Mouse (Mus musculus): ENCODE results near the gene Hnrnpa1.
A peak's percentile ranks its signal among the peaks of the same experiment; 100 is the strongest.
"Not testable (repeated sequence)": the region's sequence is repeated elsewhere in the genome, so short reads cannot be mapped to it uniquely, and the experiment has no call there.

The Hnrnpa1 gene

DNA sequence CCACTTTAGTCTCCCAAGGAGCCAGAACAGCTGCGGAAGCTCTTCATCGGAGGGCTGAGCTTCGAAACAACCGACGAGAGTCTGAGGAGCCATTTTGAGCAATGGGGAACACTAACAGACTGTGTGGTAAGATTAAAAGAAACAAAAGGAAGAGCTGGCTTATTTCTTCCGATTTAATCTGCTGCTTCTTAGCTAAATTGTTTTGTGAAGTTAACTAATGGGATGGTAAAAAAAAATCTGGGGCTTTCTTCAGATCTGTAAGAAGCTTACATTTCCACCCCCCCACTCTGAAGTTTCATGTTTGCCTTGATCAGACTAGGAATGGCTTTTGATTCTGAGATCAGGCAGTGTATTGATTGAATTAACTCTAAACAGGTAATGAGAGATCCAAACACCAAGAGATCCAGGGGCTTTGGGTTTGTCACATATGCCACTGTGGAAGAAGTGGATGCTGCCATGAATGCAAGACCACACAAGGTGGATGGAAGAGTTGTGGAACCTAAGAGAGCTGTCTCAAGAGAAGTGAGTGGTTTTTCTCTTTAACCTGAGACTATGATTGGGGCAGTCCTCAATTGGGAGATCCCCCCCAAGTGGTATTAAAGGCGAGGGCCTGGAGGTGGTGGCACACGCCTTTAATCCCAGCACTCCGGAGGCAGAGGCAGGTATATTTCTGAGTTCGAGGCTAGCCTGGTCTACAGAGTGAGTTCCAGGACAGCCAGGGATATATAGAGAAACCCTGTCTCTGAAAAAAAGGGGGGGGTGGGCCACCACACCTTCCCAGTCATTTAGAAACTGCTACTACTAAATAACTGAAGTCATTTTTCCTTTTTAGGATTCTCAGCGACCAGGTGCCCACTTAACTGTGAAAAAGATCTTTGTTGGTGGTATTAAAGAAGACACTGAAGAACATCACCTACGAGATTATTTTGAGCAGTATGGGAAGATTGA lies 1.1 kb downstream of the Hnrnpa1 start:
- DNase-seq = not testable (repeated sequence)

DNA sequence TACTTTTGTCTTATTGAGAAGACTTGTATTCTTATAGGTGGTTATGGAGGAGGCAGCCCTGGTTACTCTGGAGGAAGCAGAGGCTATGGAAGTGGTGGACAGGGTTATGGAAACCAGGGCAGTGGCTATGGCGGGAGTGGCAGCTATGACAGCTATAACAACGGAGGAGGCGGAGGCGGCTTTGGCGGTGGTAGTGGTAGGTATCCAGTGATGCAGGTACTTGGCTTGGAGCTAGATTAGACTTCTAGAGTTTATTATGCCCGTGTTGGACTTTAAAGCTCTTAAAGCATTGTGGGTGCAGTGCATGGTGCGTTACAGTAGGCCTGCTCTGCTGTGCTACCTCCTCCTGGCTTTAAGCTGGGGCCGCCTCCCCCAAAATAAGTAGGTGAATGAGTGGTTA lies 2.7 kb downstream of the Hnrnpa1 start:
- no peak for DNase-seq

DNA sequence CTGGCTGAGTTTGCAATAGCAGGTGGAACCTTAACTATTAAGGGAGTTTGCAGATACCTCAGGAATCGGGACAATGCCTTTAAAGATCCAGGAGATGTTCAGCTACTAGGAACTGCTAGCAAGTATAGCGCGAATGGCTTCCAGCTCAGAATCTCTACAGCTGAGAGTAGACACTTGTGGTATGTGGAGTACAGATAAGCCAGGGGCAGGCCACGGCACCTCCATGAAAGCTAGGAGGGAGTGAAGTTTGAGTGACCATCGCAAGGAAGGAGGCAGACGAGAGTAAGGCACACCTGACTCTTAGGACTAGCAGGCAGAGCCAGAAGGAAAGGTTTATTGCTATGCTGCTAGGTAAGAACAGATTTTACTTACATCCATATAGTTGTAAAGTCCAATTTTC lies 5.4 kb downstream of the Hnrnpa1 start:
- no peak for DNase-seq

DNA sequence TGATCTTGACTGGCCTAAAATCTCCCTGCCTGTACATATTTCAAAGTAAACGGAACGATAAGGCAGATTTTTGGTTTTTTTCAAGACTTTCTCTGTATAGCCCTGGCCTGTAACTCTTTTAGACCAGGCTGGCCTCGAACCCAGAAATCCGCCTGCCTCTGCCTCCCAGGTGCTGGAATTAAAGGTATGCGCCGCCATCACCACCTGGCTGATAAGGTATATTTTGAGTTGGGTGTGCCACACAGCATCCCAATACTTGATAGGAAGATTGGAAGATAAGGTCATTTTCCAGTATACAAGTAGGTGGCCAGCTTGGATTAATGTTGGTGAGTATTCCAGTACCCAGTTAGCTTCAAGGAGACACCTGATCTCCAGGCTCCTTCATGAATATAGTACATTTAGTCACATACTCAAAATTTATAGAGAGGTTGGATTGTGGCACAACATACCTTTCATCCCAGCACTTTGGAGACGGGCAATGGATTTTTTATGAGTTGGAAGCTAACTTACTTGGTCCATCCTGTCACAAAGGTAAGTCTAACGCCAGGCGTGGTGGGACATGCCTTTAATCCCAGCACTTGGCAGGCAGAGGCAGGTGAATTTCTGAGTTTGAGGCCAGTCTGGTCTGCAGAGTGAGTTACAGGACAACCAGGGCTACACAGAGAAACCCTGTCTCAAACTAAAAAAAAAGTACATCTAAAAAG lies 7.0 kb downstream of the Hnrnpa1 start:
- no peak for DNase-seq

DNA sequence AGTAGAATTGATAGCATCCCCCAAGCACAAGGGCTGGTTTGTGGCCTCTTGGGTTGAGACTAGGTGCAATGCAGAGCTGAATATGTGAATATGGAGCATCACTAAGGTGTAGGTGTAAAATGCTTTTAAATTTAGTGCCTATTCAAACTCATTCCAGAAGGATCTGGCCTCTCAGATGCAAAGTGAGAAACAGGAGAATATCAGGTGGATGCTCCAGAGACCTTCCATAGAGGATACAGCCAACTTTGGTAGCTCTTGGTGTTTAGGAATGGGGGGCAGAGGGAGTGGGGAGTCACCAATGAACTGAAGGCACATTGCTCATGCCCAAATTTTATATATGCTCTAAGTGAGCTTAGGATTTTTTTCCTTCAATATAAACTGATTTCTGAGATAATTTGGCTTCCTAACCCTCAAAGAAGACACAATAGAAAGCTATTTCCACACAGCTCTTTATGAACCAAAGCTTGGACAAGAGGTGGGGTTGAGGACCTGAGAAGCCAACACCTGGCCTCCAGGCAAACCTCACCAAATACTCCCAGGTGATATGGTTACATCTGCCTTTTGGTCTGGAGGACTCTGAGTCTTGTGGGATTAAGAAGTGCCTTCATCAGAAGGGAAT lies 7.7 kb downstream of the Hnrnpa1 start:
- DNase-seq = no peak

DNA sequence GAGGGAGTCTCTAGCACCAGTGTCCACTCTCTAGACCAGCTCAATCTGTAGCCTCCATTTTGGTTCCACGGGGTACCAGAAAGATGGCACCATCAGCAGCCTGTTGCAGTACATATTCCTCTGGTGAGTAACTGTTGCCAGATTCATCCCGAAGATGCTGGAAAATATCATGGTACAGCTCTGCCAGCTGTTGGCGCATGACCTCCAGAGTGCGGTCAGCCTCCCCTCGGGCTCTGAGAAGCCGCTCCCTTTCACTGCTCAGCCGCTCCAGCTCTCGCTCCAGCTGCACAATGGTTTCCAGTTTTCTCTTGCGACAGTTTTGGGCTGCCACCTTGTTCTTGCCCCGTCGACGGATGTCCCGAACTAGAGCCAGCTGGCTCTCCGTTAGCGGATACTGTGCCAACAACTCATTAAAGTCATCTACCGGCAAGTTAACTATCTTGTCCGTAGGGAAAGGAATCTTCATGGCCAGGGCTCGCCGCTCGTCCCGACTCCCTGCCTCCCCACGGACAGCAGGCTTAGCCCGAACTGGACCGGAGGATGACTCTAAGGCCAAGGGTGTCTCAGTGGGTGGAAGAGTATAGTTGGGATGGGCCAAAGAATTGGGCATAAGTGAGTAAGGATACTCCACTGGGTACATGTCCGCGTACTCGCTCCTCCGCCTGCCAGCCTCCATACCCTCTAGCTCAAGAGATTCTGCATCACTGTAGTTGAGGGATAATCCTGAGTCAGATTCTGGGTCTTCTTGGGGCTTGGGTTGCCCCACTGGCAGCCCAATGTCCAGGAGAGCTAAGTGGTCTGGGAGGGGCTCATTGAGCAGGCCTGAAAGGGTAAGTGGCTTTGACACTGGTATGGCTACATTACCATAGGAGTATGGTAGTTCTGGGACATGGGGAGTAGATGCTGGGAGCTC lies 8.4 kb downstream of the Hnrnpa1 start:
- DNase-seq = no peak

DNA sequence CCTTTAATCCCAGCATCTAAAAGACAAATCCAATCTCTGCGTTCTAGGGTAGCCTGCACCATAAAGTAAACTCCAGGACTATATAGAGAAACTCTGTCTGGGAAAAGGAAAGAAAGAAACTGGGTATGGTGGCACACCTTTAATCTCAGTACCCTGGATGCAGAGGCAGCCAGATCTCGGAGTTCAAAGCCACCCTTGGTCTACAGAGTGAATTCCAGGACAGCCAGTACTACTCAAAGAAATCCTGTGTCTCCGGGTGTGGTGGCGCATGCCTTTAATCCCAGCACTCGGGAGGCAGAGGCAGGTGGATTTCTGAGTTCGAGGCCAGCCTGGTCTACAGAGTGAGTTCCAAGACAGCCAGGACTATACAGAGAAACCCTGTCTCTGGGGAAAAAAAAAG lies 9.3 kb downstream of the Hnrnpa1 start:
- DNase-seq = not testable (repeated sequence)

DNA sequence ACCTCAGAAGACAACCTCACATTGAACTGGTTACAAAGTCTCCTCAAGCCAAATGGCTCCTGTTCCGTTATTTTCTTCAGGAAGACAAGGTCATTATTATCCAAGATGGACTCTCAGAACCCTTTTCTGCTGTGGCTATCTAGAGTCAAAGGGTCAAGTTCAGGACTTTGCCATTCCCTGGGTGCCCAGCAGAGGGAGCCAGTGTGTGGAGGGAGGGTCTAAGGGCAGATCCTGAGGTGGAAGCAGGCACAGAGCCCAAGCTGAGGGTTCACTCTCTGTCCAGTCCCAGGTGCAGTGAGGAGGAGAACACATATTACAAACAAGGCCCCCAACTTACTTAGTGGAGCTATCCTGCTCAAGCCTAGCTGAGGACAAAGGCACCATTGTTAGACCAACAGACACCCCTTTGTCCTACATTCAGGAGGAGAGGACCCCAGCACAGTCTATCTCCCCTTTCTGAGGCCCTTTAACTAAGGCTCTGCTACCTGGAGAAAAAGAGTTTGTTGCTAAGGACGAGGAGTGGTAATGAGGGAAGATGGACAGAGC lies 10.0 kb downstream of the Hnrnpa1 start:
- peak; percentile 39 to 57 for DNase-seq

DNA sequence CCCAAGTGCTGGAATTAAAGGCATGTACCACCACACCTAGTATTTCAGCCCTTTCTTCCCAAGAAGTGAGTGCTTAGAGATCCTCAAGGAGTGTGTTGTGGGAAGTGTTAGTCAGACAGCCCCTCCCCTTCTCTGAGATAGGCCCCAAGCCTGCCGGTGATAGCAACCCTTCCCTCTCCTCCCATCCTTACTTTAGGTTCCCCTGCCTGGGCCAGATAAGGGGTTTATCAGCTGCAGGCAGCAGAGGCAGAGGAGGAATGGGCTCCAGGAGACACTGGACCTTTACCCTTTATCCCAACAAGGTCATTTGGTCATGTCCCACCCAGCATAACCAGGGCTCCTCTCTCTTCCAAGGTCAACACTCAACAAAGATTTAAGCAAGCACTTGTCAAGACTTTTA lies 11.4 kb downstream of the Hnrnpa1 start:
- DNase-seq = no peak

DNA sequence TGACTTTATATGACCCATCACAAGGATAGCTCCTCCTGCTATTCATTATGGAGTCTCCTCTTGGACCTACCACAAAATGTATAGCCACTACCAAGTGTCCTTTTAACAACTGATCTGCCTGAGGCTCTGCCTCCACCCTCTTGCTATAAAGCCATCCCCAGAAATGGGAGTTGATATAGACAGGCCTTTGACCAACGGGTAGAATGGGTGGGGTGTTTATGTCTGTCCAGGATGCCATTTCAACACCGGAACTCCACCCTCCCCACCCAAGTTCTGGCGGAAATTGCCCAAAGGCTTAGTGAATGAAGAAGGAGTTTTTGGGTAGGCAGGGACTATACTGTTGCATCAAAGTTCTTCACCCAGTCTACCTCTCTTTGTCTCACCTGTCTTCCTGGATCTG lies 12.4 kb downstream of the Hnrnpa1 start:
- no peak for DNase-seq

DNA sequence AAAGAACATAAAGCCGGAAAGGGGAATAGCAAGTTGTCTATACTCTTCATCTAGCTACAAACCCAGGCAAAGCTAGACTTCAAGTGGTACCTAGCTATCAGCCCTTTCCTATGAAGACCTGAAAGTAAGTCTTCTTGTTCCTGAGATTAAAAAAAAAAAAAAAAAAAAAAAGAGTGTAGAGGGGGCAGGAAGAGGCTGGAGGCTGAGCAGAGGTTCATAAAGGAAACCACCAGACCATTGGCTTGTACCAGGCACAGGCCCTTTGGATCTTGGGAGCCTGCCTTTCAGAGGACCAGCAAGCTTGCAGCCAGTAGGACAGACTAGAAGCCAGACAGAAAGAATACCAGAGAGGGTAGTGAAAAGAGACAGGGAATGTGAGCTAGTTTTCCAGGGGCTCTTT lies 13.1 kb downstream of the Hnrnpa1 start:
- no peak for DNase-seq

DNA sequence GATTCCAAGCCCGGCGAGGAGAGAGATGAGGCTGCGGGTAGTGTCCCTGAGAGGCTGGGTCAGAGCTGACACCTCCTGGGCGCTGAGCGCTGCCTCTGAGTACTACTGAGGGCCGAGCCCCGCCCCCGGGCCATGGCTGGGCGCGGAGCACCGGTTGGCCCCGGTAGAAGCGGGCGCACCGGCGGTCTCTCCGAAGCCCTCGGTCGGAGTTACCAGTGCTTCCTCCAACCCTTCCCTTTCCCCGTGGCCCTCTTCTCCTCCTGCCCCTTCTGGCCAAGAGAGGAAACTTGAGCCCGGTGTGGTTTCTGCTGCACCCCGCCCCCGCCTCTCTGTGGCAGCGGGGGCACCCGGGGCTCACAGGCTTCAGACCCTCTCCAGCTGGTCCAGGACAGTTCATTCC lies 14.9 kb downstream of the Hnrnpa1 start:
- peak in 1 of 2 experiments; percentile 9 for DNase-seq

DNA sequence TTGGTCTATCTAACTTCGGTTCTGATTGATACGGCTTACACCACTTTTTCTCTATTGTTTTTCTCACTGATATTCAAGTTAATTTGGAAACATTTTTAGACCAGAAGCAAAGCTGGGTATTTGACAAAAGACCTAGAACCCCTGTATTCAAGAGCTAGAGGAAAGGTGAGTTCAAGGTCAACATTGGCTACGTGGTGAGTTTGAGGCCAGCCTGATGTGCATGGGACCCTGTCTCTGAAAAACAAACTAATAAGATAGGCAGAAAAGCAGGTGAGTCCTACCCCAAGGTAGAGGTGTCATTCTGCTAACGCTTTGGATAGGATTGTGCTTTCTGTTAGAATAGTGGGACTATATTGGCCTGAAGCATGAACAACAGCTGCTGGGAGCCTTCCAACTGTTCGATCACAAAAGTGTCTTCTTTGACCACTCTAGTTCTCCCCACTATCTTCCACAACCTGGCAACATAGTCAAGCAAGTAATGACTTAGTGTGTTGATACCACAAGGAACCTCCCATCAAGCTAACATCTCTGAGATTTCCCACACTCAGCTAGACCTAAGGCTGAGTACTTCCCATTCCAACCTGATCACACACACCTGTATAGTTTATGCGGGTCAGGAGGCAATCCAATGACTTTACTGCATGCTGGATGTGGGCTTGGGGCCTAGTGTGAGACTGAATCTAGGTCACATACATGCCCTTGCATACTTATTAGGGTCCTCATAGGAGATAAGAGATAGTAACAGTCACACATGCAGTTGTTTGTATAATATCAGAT lies 16.2 kb downstream of the Hnrnpa1 start:
- DNase-seq = no peak

DNA sequence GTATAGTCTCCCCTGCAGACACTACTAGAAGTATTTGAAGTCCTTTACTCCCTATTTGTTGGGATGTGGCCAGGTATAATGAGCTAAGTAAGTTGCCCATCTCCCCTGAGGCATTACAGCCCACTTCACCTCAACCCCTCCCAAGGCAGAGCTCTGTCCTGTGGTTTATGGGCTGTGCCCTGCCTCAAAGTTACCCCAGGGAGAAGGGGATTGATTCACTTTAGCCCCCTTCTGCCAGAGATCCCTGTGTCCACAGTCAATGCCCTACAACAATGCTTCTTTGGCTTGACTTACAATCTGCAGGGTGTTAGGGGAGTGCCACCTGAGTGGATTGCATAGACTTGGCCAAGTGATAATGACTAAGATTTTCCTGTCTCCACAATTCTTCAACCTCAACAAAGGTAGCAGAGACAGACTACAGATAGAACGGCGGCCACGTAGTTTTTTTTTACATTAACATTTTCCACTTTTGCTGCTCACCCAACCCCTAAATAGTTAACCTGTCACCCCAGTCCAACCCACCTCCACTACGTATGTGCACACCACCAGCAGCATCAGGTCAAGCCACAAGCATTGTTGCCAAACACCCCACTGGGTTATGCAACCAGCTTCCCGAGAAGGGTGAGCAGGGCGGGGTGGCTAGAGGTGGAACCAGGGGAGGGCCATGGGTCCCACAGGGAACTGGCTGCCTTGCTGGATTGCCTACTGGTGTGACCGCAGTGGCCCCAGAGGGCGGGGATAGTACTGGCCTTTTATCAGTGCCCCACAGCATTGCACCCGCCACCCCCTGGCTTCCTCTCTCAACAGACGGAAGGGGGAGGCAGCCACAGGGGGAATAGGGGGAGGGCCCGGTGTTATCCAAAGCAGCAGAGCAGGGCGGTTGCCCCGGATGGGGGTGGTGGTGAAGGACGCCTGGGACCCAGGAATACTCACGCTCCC lies 17.8 kb downstream of the Hnrnpa1 start, which contains the start of gene Nfe2:
Nfe2 (minus strand) TSS at position 614 of the 939 bp plus-strand sequence.
- peak in 1 of 2 experiments; percentile 23 for DNase-seq

DNA sequence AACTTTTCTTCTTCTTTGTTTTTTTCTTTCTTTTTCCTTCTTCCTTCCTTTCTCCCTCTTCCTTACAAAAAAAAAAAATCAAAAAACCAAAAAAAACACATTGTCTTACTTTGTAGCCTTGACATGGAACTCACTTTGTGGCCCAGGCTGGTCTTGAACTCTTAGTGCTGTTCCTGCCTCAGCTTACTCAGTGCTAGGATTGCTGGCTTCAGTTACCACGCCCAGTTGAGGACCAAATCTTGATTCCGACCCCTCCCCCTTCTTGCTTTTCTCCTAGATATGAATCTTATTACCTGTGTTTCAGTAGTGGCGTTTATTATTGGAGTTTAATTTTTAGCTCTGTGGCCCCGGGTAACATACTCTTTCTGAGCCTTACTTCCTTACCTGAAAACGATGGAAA lies 18.9 kb downstream of the Hnrnpa1 start:
- DNase-seq = no peak

DNA sequence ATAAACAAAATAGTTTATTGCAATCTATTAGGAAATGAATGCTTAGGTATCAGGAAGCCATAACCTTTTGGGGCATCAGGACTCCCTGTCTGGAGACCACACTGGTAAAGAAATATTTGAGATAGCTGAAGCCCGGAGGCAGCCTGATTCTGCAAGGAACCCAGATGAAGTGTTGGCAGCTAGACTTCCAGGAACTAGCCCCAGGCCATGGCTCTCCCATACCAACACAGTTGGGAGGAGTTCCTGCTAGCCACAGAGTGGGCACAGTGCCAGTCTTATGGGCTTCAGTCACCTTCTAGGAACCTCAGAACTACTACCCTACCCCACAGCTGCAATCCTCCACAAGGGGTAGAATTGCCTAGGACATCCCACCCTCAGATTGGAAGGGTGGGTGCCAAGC lies 19.8 kb downstream of the Hnrnpa1 start:
- DNase-seq = no peak

DNA sequence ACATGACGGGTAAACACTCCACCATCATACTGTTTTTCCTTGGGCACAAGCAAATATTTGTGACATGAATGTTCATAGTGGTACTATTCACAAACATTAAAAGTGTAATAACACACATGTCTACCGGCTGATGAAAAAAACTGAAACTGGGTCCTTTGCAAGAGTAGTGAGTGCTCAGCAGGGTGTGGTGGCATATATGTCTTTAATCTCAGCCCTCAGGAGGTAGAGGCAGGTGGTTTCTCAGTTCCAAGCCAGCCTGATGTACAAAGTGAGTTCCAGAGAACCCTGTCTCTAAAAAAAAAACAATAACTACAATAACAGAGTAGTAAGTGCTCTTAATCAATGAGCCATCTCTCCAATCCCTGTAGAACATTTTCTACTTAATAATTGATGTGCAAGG lies 24.6 kb downstream of the Hnrnpa1 start:
- no peak for DNase-seq

DNA sequence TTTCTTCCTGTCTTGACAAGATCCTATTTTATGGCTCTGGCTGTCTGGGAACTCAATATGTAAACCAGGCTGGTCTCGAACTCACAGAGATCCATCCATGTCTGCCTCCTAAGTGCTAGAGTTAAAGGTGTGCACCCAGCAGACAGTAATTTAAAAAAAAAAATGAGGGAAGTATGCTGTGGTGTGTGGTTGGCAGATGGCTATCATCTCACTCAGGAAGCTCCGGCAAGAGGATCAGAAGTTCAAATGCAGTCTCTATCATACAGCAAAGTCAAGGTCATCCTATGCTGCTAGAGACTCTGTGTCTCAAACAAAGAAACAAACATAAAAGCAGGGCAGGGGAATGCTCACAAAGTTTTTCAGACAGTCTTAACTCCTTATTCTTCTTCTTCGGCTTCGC lies 28.7 kb downstream of the Hnrnpa1 start:
- DNase-seq = no peak

DNA sequence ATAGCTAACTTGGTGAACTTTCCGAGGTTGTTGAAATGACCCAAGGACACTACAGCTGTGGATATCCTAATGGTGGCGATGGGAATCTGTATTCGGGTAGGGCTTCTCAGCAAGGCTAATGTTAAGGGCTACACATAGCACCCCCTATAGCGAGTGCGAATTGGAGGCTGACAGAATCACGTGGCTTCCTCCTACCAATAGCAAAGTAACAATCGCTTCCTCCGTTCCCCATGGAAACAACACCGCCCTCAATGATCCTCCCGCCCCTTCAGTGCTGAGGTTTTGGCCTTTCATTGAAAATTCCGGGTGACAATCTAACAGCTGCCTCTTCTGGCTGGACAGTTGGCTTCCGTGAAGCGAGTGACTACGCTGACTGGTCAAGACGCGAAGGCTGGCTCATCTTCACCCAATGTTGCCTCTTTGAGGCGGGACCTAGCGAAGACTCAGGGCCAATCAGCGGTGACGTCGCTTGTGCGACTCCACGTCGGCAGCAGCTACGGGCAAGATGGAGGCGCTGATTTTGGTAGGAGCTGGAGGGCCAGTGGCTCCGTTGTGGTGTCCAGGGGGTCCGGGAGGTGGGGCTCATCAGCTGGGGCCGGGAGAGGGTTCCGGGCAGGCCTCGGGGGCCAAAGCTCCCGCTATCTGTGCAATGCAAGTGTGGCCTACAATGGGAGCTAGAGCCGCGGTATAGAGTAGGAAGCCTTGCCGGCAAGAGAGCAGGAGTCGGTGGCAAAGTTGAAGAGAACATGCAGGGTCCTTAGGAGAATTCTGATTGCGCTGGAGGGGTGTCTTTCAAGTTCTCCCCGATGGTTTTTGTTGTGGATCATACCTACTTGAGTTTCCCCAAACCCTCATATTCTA lies 32.4 kb downstream of the Hnrnpa1 start, which contains the start of gene Copz1:
Copz1 (plus strand) TSS at position 296 of the 861 bp plus-strand sequence.
- peak; percentile 94 for DNase-seq

All from cerebellum, postnatal 36 days (tissue).